Mouse (Mus musculus): ENCODE data around the gene Atf2. TPM values are rescaled to one million over a fixed set of nuclear protein-coding genes. Genes with fewer than 3 reads are reported as not detected.
"Not testable (repeated sequence)": the region's sequence is repeated elsewhere in the genome, so short reads cannot be mapped to it uniquely, and the experiment has no call there.

The Atf2 gene
- polyA plus RNA-seq, 1 experiment from 2014 or later = 85.1 TPM

GRCm38 (mm10) chr2:73900364-73900763 is 7.9 kb upstream of the Atf2 start:
- no peak overlapping the region for H3K9ac ChIP-seq (replicated peaks; ENCODE audit: low read depth, low read length)
- H3K9me3 ChIP-seq (ENCODE audit: control insufficient read depth, low read depth, low read length) = no peaks in the 10 kb centered on the region
- 49% methylated on average over 1 of the region's 1 CpGs for WGBS
- H3K27me3 ChIP-seq (ENCODE audit: control insufficient read depth, insufficient read depth, low read length) = no peaks in the 10 kb centered on the region
- ATAC-seq (ENCODE audit: insufficient number of reproducible peaks, insufficient read depth, low FRiP score, low read depth) = no peak
- no peaks in the 10 kb centered on the region for H3K4me1 ChIP-seq (ENCODE audit: control insufficient read depth, insufficient read depth, low read length)
- no peaks in the 10 kb centered on the region for H3K36me3 ChIP-seq (ENCODE audit: control insufficient read depth, insufficient read depth, low read length)
- no peak overlapping the region for H3K27ac ChIP-seq (ENCODE audit: low read length)
- H3K4me2 ChIP-seq (replicated peaks; ENCODE audit: low read depth, low read length) = no peak overlapping the region
- no peak overlapping the region for H3K4me3 ChIP-seq (ENCODE audit: low read depth, low read length)

- H3K4me2 ChIP-seq (replicated peaks; ENCODE audit: low read depth, low read length); ATAC-seq (ENCODE audit: insufficient number of reproducible peaks, insufficient read depth, low FRiP score, low read depth); H3K4me3 ChIP-seq (ENCODE audit: low read depth, low read length); H3K36me3 ChIP-seq (ENCODE audit: control insufficient read depth, insufficient read depth, low read length); H3K27me3 ChIP-seq (ENCODE audit: control insufficient read depth, insufficient read depth, low read length); H3K9me3 ChIP-seq (ENCODE audit: control insufficient read depth, low read depth, low read length); H3K9ac ChIP-seq (replicated peaks; ENCODE audit: low read depth, low read length); H3K27ac ChIP-seq (ENCODE audit: low read length); H3K4me1 ChIP-seq (ENCODE audit: control insufficient read depth, insufficient read depth, low read length): not testable (repeated sequence)
- WGBS = 61% methylated on average over 4 of the region's 4 CpGs
These were observed 4.5 kb upstream of the Atf2 start for GRCm38 (mm10) chr2:73896919-73897318.

- Histone ChIP-seq H3K9me3 (ENCODE audit: control insufficient read depth, low read depth, low read length) (no peaks in the 10 kb centered on the region), H3K4me2 (replicated peaks; ENCODE audit: low read depth, low read length) (peak overlapping the region; percentile 53), H3K27me3 (ENCODE audit: control insufficient read depth, insufficient read depth, low read length) (no peaks in the 10 kb centered on the region), H3K36me3 (ENCODE audit: control insufficient read depth, insufficient read depth, low read length) (no peaks in the 10 kb centered on the region), H3K4me1 (ENCODE audit: control insufficient read depth, insufficient read depth, low read length) (0 out of 2 replicates have a peak, but pooled peaks cover 2% of the 10 kb centered on the region), H3K27ac (ENCODE audit: low read length) (peak overlapping the region; percentile 77; the same call in 1 of the 2 replicates), H3K9ac (replicated peaks; ENCODE audit: low read depth, low read length) (peak overlapping the region; percentile 55; the same call in 1 of the 2 replicates), H3K4me3 (ENCODE audit: low read depth, low read length) (peak overlapping the region; percentile 60)
- WGBS = 61% methylated on average over 22 of the region's 22 CpGs
- no peak for ATAC-seq (ENCODE audit: insufficient number of reproducible peaks, insufficient read depth, low FRiP score, low read depth)
These were observed 1.2 kb upstream of the Atf2 start for GRCm38 (mm10) chr2:73893473-73894270.

GRCm38 (mm10) chr2:73891701-73892463 is 557 bp downstream of the Atf2 start:
- Histone ChIP-seq H3K4me3 (ENCODE audit: low read depth, low read length) (peak overlapping the region; percentile 99), H3K4me1 (ENCODE audit: control insufficient read depth, insufficient read depth, low read length) (0 out of 2 replicates have a peak, but pooled peaks cover 2% of the 10 kb centered on the region), H3K36me3 (ENCODE audit: control insufficient read depth, insufficient read depth, low read length) (no peaks in the 10 kb centered on the region), H3K27me3 (ENCODE audit: control insufficient read depth, insufficient read depth, low read length) (no peaks in the 10 kb centered on the region), H3K9ac (replicated peaks; ENCODE audit: low read depth, low read length) (peak overlapping the region; percentile 96), H3K4me2 (replicated peaks; ENCODE audit: low read depth, low read length) (peak overlapping the region; percentile 61), H3K9me3 (ENCODE audit: control insufficient read depth, low read depth, low read length) (no peaks in the 10 kb centered on the region), H3K27ac (ENCODE audit: low read length) (peak overlapping the region; percentile 89)
- WGBS = under 1% methylated on average over 47 of the region's 54 CpGs
- peak; percentile 24 for ATAC-seq (ENCODE audit: insufficient number of reproducible peaks, insufficient read depth, low FRiP score, low read depth)

- Histone ChIP-seq H3K4me1 (ENCODE audit: control insufficient read depth, insufficient read depth, low read length) (no peaks in the 10 kb centered on the region), H3K4me3 (ENCODE audit: low read depth, low read length) (no peak overlapping the region), H3K9ac (replicated peaks; ENCODE audit: low read depth, low read length) (no peak overlapping the region), H3K9me3 (ENCODE audit: control insufficient read depth, low read depth, low read length) (no peaks in the 10 kb centered on the region), H3K36me3 (ENCODE audit: control insufficient read depth, insufficient read depth, low read length) (no peaks in the 10 kb centered on the region), H3K27ac (ENCODE audit: low read length) (no peak overlapping the region), H3K27me3 (ENCODE audit: control insufficient read depth, insufficient read depth, low read length) (no peaks in the 10 kb centered on the region), H3K4me2 (replicated peaks; ENCODE audit: low read depth, low read length) (no peak overlapping the region)
- WGBS = 90% methylated on average over 2 of the region's 2 CpGs
- no peak for ATAC-seq (ENCODE audit: insufficient number of reproducible peaks, insufficient read depth, low FRiP score, low read depth)
These were observed 6.4 kb downstream of the Atf2 start for GRCm38 (mm10) chr2:73885997-73886396.

- no peak overlapping the region for H3K9ac ChIP-seq (replicated peaks; ENCODE audit: low read depth, low read length)
- no peaks in the 10 kb centered on the region for H3K9me3 ChIP-seq (ENCODE audit: control insufficient read depth, low read depth, low read length)
- no peak overlapping the region for H3K4me3 ChIP-seq (ENCODE audit: low read depth, low read length)
- H3K27ac ChIP-seq (ENCODE audit: low read length) = no peak overlapping the region
- ATAC-seq (ENCODE audit: insufficient number of reproducible peaks, insufficient read depth, low FRiP score, low read depth) = no peak
- H3K4me2 ChIP-seq (replicated peaks; ENCODE audit: low read depth, low read length) = no peak overlapping the region
- H3K4me1 ChIP-seq (ENCODE audit: control insufficient read depth, insufficient read depth, low read length) = no peaks in the 10 kb centered on the region
- no peaks in the 10 kb centered on the region for H3K27me3 ChIP-seq (ENCODE audit: control insufficient read depth, insufficient read depth, low read length)
- H3K36me3 ChIP-seq (ENCODE audit: control insufficient read depth, insufficient read depth, low read length) = peaks cover 13% of the 10 kb centered on the region
- 89% methylated on average over 2 of the region's 2 CpGs for WGBS
These were observed 14.5 kb downstream of the Atf2 start for GRCm38 (mm10) chr2:73877891-73878290.

GRCm38 (mm10) chr2:73867764-73868487 is 24.5 kb downstream of the Atf2 start:
- Histone ChIP-seq H3K9me3 (ENCODE audit: control insufficient read depth, low read depth, low read length) (no peaks in the 10 kb centered on the region), H3K4me2 (replicated peaks; ENCODE audit: low read depth, low read length) (no peak overlapping the region), H3K9ac (replicated peaks; ENCODE audit: low read depth, low read length) (no peak overlapping the region), H3K36me3 (ENCODE audit: control insufficient read depth, insufficient read depth, low read length) (peaks cover 6% of the 10 kb centered on the region; the same call in 1 of the 2 replicates), H3K27ac (ENCODE audit: low read length) (no peak overlapping the region), H3K27me3 (ENCODE audit: control insufficient read depth, insufficient read depth, low read length) (no peaks in the 10 kb centered on the region), H3K4me3 (ENCODE audit: low read depth, low read length) (no peak overlapping the region), H3K4me1 (ENCODE audit: control insufficient read depth, insufficient read depth, low read length) (0 out of 2 replicates have a peak, but pooled peaks cover 2% of the 10 kb centered on the region)
- 77% methylated on average over 16 of the region's 16 CpGs for WGBS
- ATAC-seq (ENCODE audit: insufficient number of reproducible peaks, insufficient read depth, low FRiP score, low read depth) = no peak

GRCm38 (mm10) chr2:73860046-73860624 is 32.3 kb downstream of the Atf2 start:
- no peak overlapping the region for H3K27ac ChIP-seq (ENCODE audit: low read length)
- no peaks in the 10 kb centered on the region for H3K9me3 ChIP-seq (ENCODE audit: control insufficient read depth, low read depth, low read length)
- ATAC-seq (ENCODE audit: insufficient number of reproducible peaks, insufficient read depth, low FRiP score, low read depth) = no peak
- no peaks in the 10 kb centered on the region for H3K27me3 ChIP-seq (ENCODE audit: control insufficient read depth, insufficient read depth, low read length)
- no peak overlapping the region for H3K4me3 ChIP-seq (ENCODE audit: low read depth, low read length)
- 0 out of 2 replicates have a peak, but pooled peaks cover 2% of the 10 kb centered on the region for H3K4me1 ChIP-seq (ENCODE audit: control insufficient read depth, insufficient read depth, low read length)
- 75% methylated on average over 4 of the region's 4 CpGs for WGBS
- 0 out of 2 replicates have a peak, but pooled peaks cover 2% of the 10 kb centered on the region for H3K36me3 ChIP-seq (ENCODE audit: control insufficient read depth, insufficient read depth, low read length)
- no peak overlapping the region for H3K9ac ChIP-seq (replicated peaks; ENCODE audit: low read depth, low read length)
- H3K4me2 ChIP-seq (replicated peaks; ENCODE audit: low read depth, low read length) = no peak overlapping the region
